Mouse (Mus musculus): ENCODE data around the gene Ltb4r1.

Gene Ltb4r1

DNA sequence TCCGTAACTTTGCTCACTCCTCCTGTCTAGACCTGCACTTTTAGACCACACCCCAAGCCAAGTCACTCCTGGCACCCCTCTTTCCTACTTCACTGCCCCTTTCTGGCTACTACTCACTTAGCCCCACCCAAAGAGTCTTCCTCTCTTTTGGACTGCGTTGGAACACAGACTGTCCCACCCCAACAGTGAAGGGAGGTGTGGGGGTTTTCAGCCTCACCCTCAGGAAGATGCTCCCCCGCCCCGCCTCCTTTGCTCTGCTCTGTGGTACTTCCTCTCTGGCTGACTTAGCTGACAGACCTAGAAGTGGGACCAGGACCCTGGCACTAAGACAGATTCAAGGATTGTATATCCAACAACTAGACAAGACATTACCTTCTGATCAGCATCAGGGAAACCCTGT is at the start of gene Ltb4r1:
Gene Ltb4r1, plus strand, starts transcription at position 267 of the 400 bp plus-strand sequence.
- DNase-seq = no peak

- no peak for DNase-seq
These were observed 49.5 kb upstream of the Ltb4r1 start for GRCm38 (mm10) chr14:55716271-55716670.

DNA sequence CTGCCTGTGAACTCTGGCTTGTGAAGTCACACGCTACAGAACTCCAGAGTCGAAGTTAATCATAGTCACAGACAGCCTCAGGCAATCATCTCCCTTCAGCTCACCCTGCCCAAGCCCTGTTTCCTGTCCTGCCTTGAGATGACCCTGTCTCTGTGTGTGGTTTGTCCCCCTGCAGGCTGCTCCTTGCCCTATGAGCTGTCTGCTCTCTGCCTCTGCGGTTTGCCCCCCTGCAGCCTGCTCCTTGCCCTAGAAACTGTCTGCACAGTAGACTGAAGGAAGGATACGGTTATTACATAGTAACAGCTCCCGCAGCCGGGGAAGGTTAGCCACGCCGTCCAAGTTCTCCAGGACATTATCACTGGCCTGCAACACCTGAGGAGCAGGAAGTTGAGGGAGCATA is 48.9 kb upstream of the Ltb4r1 start:
- no peak for DNase-seq

DNA sequence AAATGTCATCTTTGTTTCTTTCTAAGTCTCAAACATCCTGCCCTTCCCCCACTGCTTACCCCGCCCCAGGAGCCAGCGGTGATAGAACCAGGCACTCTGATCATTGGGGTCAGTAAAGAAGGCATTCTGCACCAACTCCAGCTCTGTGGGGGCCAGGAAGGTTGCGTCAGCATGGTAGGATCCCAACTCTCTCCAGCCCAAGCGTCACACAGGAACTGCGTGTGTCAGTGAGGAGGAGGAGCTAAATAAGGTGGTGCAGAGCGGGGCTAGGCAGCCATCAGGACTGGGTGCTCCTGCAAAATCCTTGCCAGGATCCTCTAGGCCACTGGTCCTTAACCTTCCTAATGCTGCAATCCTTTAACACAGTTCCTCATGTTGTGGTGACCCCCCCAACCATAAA is 46.0 kb upstream of the Ltb4r1 start:
- DNase-seq = no peak

- no peak for DNase-seq
These were observed 45.1 kb upstream of the Ltb4r1 start for GRCm38 (mm10) chr14:55720666-55721065.

GRCm38 (mm10) chr14:55721076-55721475 is 44.7 kb upstream of the Ltb4r1 start:
- no peak for DNase-seq

- peak; percentile 97 for DNase-seq
These were observed 43.9 kb upstream of the Ltb4r1 start, which contains the start of gene Rabggta for GRCm38 (mm10) chr14:55721700-55722437. Gene Rabggta, minus strand, starts transcription at chr14:55722263.

DNA sequence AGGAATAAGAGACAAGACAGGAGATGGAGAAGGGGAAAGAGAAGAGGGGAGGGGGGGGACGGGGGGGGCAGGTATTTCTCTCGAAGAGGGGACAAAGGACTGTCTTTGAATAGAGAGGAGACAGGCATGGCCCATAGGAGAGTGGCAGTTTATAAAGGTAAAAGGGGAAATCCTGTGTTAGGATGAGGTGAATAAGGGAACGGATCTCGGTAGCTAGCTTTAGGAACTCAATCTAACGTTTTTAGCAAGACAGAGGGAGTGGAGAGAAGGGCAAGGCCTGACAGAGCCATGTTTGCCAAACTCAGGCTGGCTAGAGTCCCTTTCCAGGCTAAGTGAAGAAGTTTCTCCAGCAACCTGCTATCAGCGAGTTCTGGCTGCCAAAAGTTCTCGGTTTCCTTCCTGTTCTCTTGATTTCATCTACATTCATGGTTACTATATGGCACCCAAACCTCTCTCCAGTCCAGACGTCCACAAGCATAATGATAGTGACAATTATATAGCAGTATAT is 43.3 kb upstream of the Ltb4r1 start:
- peak; percentile 10 for DNase-seq

DNA sequence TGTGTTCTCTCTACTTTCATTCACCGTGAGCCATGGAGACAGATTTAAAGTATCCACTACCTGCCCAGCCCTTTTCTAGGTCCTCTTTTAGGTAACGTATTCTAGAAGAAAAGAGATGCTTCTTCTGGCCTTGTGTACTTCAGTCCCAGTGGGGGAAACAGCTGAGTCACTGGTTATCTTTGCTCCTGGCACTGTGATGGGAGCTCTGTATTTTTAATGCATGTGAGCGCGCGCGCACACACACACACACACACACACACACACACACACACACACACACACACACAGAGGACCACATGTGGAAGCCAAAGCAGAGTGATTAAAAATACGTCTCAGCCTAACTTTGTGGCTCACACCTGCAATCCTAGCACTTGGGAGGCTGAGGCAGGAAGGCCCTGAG is 42.3 kb upstream of the Ltb4r1 start:
- DNase-seq = no peak

DNA sequence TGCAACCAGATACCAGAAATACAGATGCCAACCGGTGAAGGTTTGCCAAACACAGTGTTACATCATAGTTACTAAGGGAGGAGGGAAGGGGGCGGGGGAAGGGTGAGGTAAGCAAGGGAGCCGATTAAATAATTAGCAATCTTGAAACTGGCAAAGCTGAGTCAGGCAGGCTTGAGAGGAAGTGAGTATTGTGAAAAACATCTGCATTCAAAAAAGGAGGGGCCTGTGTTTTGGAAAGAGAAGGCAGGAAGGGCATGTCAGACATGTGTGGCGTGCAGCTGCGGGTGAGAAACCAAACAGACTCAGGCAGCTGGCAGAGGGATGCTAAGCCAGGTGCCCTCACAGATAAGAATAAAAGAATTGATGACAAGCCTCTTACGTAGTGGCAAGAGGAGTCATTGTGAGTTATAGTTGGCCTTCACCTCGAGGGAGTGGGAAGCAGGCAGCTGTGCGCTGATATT is 41.3 kb upstream of the Ltb4r1 start:
- DNase-seq = no peak

DNA sequence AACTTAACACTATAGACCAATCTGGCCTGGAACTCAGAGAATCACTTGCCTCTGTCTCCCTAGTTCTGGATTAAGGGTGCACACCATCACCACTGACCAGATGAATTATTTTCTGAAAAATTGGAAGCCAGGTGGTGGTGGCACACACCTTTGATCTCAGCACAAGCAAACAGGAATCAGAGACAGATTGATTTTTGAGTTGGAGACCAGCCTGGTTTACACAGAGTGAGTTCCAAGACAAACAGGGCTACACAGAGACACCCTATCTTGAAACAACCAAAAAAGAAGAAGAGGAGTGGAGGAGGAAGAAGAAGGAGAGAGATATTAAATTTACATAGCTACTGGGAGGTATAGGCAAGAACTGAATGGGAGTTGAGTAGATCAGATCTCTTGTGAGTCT is 39.5 kb upstream of the Ltb4r1 start:
- DNase-seq = no peak

GRCm38 (mm10) chr14:55727889-55728685 is 37.7 kb upstream of the Ltb4r1 start:
- no peak for DNase-seq

DNA sequence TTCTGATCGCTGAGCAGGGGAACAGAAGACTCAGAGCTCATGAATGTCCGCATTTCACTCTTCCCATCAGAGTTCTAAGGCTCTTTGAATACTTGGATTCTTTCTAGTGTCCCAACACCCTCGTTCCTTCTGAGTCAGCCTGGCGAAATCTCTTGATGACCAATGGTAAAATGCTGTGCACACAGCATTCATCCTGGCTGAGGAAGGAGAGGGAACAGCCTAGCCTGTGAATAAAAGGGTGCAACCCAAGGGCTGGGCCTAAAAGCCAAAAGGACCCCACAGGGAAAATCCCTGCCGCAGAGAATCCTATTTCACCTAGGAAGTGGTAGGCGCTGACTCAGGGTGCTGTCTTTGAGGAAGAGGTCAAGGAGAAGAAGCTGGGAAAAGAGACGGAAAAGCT is 35.6 kb upstream of the Ltb4r1 start:
- no peak for DNase-seq

- no peak for DNase-seq
These were observed 35.2 kb upstream of the Ltb4r1 start for GRCm38 (mm10) chr14:55730531-55731032.

GRCm38 (mm10) chr14:55733889-55734288 is 31.9 kb upstream of the Ltb4r1 start:
- DNase-seq = no peak

- no peak for DNase-seq
These were observed 30.9 kb upstream of the Ltb4r1 start for GRCm38 (mm10) chr14:55734869-55735268.

DNA sequence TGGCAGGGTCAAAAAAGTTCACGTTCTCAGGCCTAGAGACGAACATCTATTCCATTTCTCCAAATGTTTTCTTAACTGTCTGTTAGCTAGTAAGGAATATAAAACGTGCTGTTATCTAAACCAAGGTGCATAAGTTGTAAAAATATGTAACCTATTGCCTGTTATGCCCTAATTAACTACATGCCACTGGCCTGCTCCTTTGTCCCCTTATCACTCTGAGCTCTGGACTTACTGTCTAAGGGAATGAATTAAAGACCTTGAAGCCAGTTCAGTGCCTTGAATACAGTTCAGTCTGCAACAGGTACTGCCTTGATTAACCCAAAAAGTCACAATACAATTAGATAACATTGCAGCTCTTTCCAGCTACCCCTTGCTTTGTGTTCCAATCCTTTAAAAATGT is 30.4 kb upstream of the Ltb4r1 start:
- DNase-seq = no peak

DNA sequence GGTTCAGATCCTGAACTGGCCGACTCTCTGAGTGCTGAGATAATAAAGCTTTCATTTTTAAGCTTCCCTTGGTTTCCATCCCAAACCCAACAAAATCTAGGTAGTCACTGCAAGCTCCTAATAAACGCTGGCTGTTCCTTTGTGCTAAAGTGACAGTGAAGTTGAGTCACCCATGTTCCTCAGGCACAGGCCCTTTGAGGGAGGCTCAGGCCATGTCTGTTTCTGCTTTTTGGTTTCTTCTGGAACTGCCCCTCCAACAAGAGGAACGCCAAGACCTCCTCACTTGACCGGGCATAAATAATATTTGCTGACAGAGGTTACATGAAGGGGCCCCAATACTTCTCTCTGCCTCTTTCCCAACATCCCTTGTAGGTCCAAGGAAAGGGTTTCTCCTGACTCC is 30.0 kb upstream of the Ltb4r1 start:
- no peak for DNase-seq

DNA sequence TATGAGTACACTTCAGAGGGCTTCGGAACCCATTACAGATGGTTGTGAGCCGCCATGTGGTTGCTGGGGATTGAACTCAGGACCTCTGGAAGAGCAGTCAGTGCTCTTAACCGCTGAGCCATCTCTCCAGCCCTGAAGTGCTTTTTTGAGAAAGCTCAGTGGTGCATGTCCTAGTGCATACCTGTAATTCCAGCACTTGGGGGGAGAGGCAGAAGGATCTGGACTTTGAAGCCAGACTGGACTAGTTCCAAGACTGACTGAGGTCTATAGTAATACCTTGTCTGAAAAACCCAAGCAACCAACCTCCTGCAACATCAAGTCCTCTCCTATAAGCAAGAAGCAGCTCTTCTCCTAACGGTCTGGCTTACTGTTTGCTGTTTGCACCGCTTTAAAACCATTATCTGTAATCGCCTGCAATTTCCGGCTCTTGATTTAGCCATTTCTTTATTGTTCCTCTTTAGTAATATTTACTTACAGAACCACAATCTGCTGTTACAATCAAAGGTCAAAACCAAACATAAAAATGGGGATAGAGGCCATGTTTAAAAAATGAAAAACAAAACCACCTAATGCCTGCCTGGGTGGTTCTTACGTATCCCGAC is 28.6 kb upstream of the Ltb4r1 start:
- no peak for DNase-seq

GRCm38 (mm10) chr14:55743711-55744110 is 22.1 kb upstream of the Ltb4r1 start:
- peak; percentile 83 for DNase-seq

DNA sequence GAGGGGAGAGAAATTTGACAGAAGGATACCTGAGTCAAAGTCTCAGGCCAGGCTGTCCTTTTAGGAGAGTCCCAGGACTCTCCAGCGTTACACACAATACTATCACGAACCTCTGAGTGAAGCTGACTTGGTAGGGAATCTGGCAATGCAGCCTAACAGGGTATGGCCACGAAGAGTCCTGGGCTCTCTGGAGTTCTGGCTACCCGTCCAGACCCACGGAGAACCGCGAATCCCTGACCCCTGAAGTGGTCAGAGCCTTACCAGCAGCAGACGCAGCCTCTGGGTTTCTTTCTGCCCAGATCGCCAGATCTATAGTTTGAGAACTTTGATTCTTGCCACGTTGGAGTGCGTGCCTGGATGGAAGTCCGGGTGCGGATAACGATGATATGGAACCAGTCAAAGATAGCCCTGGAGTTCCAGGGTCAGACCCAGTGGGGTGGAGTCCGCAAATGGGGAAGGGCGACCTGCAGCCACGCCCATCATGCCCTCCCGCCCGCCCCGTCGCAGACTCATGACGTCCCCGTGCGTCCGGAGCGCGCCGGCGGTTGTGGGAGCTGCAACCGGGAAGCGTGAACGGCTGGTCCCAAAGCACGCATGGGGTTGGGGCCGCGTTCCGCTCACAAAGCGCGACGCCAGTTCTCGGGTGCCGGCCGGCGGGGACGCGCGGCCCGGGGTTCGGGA is 20.4 kb upstream of the Ltb4r1 start, which contains the start of the genes Dhrs1 and Nop9:
Gene Dhrs1, minus strand, starts transcription at position 511 of the 681 bp plus-strand sequence.
Gene Nop9, plus strand, starts transcription at position 514 of the 681 bp plus-strand sequence.
- peak; percentile 93 for DNase-seq

DNA sequence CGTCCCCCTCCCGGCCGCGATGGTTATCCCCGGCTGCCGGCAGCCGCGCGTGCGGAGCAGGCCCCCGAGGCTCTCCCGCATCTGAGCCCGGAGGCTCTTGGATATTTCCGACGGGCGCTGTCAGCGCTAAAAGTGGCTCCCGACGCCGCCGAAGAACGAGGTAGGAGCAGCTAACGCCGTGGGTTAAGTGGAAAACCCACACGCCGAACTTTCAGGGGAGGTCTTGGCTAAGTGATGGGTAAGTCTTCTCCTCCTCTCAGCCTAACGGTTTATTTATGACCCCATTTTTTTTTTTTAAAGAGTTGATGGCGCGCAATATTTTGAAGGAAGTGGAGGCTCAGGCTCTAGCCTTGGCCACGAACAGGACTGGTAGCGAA is 19.9 kb upstream of the Ltb4r1 start:
- no peak for DNase-seq

All from embryo, embryonic 11 days (tissue).